ENCODE assay signal across 8 mouse cellular contexts in the genomic region with DNA sequence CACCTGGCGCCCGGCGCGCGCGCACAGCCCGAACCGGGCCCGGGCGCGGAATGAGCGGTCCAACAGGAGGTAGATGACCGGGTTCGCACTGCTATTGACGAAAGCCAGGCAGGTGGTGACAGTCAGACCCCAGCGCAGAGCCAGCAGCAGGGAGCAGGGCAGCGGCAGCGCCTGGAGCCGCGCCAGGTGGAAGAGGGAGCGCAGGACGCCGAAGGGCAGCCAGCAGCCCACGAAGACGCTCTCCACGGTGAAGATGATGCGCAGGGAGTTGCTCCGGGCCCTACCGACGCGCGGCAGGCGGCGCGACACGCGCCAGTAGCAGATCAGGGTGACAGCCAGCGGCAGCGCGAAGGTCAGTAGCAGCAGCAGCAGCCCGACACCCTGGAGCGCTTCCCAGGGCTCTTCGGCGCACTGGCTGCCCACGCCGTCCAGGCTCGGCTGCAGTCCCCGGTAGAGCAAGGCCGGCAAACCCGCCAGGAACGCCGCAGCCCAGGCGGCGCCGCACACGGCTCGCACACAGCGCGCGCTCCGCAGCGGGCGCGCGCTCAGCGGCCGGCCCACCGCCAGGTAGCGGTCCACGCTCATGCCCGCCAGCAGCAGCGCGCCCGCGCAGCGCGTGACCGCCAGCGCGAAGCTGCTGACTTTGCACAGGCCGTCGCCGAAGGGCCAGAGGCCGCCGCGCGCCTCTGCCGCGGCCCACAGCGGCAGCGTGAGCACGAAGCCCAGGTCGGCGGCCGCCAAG. TPM values are rescaled to one million over a fixed set of nuclear protein-coding genes. Genes with fewer than 3 reads are reported as not detected.
A peak's percentile ranks its signal among the peaks of the same experiment; 100 is the strongest.
DNase-seq lines count a peak whose midpoint lies in the region; ATAC-seq lines count a peak whose summit lies in the region.

No protein-coding gene starts in this region.

- no peaks in the 10 kb centered on the region for H3K4me1 ChIP-seq in brown adipose tissue, adult 24 weeks (ENCODE audit: control insufficient read depth, insufficient read depth, insufficient read length, low read length)
- peaks cover 17% of the 10 kb centered on the region for H3K4me1 ChIP-seq in forebrain, embryonic 13.5 days
- H3K4me1 ChIP-seq in heart, embryonic 16.5 days (ENCODE audit: control insufficient read depth, insufficient read depth, low read length), result peaks cover 14% of the 10 kb centered on the region
- H3K4me1 ChIP-seq in liver, embryonic 15.5 days (replicated peaks), result peaks cover 14% of the 10 kb centered on the region

- H3K4me3 ChIP-seq in brown adipose tissue, adult 24 weeks (ENCODE audit: insufficient read depth, low read depth, low read length), result peak overlapping the region; percentile 33
- H3K4me3 ChIP-seq in forebrain, embryonic 13.5 days, result peak overlapping the region; percentile 58
- H3K4me3 ChIP-seq in heart, embryonic 16.5 days (ENCODE audit: low read length), result peak overlapping the region; percentile 67
- H3K4me3 ChIP-seq in liver, embryonic 15.5 days (replicated peaks), result peak overlapping the region; percentile 46

- ATAC-seq in forebrain, embryonic 13.5 days, result peak; percentile 85
- peak; percentile 77 for ATAC-seq in heart, embryonic 16.5 days (replicated peaks; ENCODE audit: extremely low read depth, insufficient read depth, low FRiP score)
- ATAC-seq in liver, embryonic 15.5 days (ENCODE audit: insufficient read depth), result peak; percentile 56

- peak overlapping the region; percentile 93 for H3K4me2 ChIP-seq in forebrain, embryonic 13.5 days
- H3K4me2 ChIP-seq in heart, embryonic 16.5 days (ENCODE audit: low read depth, low read length), result peak overlapping the region; percentile 84
- H3K4me2 ChIP-seq in liver, embryonic 15.5 days, result peak overlapping the region; percentile 73

- H3K9me3 ChIP-seq in forebrain, embryonic 13.5 days (replicated peaks), result no peaks in the 10 kb centered on the region
- H3K9me3 ChIP-seq in heart, embryonic 16.5 days (replicated peaks; ENCODE audit: control insufficient read depth, low read length), result no peaks in the 10 kb centered on the region
- H3K9me3 ChIP-seq in liver, embryonic 15.5 days (replicated peaks), result no peaks in the 10 kb centered on the region

- no peak overlapping the region for H3K27ac ChIP-seq in brown adipose tissue, adult 24 weeks (replicated peaks; ENCODE audit: low read depth, low read length)
- H3K27ac ChIP-seq in forebrain, embryonic 13.5 days, result no peak overlapping the region
- no peak overlapping the region; the same call in 1 of the 2 replicates for H3K27ac ChIP-seq in heart, embryonic 16.5 days (ENCODE audit: low read length)
- no peak overlapping the region for H3K27ac ChIP-seq in liver, embryonic 15.5 days (replicated peaks)

- peak; percentile 45 for DNase-seq in CD4-positive helper T cell, adult 2 months (ENCODE audit: low read depth, low spot score)
- peak; percentile 58 to 85 for DNase-seq in kidney, postnatal 25 days
- peak; percentile 28 for DNase-seq in ovary, adult 18-20 months (ENCODE audit: low spot score)
- peak; percentile 39 for DNase-seq in urinary bladder, postnatal 14 days (ENCODE audit: low spot score)

- WGBS in forebrain, embryonic 13.5 days, result under 1% methylated on average over 93 of the region's 95 CpGs
- WGBS in heart, embryonic 16.5 days, result 1% methylated on average over 95 of the region's 95 CpGs
- WGBS in liver, embryonic 15.5 days (ENCODE audit: insufficient replicate concordance), result 1% methylated on average over 95 of the region's 95 CpGs

- no peaks in the 10 kb centered on the region for H3K36me3 ChIP-seq in forebrain, embryonic 13.5 days (ENCODE audit: poor library complexity, severe bottlenecking)
- H3K36me3 ChIP-seq in heart, embryonic 16.5 days (ENCODE audit: control insufficient read depth, insufficient read depth), result no peaks in the 10 kb centered on the region
- H3K36me3 ChIP-seq in liver, embryonic 15.5 days (replicated peaks), result no peaks in the 10 kb centered on the region

- H3K27me3 ChIP-seq in forebrain, embryonic 13.5 days, result peaks cover 66% of the 10 kb centered on the region
- H3K27me3 ChIP-seq in heart, embryonic 16.5 days (ENCODE audit: control insufficient read depth, insufficient read depth, low read length), result peaks cover 54% of the 10 kb centered on the region
- H3K27me3 ChIP-seq in liver, embryonic 15.5 days, result peaks cover 92% of the 10 kb centered on the region

- peak overlapping the region; percentile 74 for H3K9ac ChIP-seq in forebrain, embryonic 13.5 days
- peak overlapping the region; percentile 57 for H3K9ac ChIP-seq in heart, embryonic 16.5 days (ENCODE audit: low read length)
- no peak overlapping the region for H3K9ac ChIP-seq in liver, embryonic 15.5 days

RNA-seq across cellular contexts. Expression of gene Gpr25, which starts 0.6 kb away (rescaled TPM):
- polyA plus RNA-seq in brown adipose tissue, adult 24 weeks (2012; ENCODE audit: insufficient read depth, insufficient read length, missing spikeins), result not detected in 2 replicates
- polyA plus RNA-seq in forebrain, embryonic 13.5 days (2015; fragmentation: Nextera tagmentation; extraction: Ambion mirVana), result not detected in 2 replicates
- polyA plus RNA-seq in heart, embryonic 16.5 days (2015; fragmentation: Nextera tagmentation; extraction: Ambion mirVana), result 0.34 TPM in 1 of 2 replicates, not detected in the other
- polyA plus RNA-seq in liver, embryonic 15.5 days (2015; fragmentation: Nextera tagmentation; extraction: Ambion mirVana), result not detected in 2 replicates

RNA-seq across cellular contexts. Expression of gene Inava, which starts 26.0 kb away (rescaled TPM):
- not detected in 2 replicates for polyA plus RNA-seq in brown adipose tissue, adult 24 weeks (2012; ENCODE audit: insufficient read depth, insufficient read length, missing spikeins)
- polyA plus RNA-seq in forebrain, embryonic 13.5 days (2015; fragmentation: Nextera tagmentation; extraction: Ambion mirVana), result 8.3 and 10.0 TPM in 2 replicates
- polyA plus RNA-seq in heart, embryonic 16.5 days (2015; fragmentation: Nextera tagmentation; extraction: Ambion mirVana), result 2.6 TPM in 2 replicates
- 0.18 and 0.31 TPM in 2 replicates for polyA plus RNA-seq in liver, embryonic 15.5 days (2015; fragmentation: Nextera tagmentation; extraction: Ambion mirVana)

RNA-seq across cellular contexts. Expression of gene Mroh3, which starts 47.4 kb away (rescaled TPM):
- polyA plus RNA-seq in brown adipose tissue, adult 24 weeks (2012; ENCODE audit: insufficient read depth, insufficient read length, missing spikeins), result not detected in 2 replicates
- 0.20 TPM in 1 of 2 replicates, not detected in the other for polyA plus RNA-seq in forebrain, embryonic 13.5 days (2015; fragmentation: Nextera tagmentation; extraction: Ambion mirVana)
- polyA plus RNA-seq in heart, embryonic 16.5 days (2015; fragmentation: Nextera tagmentation; extraction: Ambion mirVana), result not detected in 2 replicates
- not detected in 2 replicates for polyA plus RNA-seq in liver, embryonic 15.5 days (2015; fragmentation: Nextera tagmentation; extraction: Ambion mirVana)
